Mouse (Mus musculus) ES-E14 (cell line): ENCODE results near the gene Barhl2.

Experiments used
- CHD2 ChIP-seq: IDR thresholded peaks from 2 replicates; pipeline ENCODE4 v1.6.1; 2014; ENCODE audit warnings: mild to moderate bottlenecking, low read depth, low read length, inconsistent platforms
- HCFC1 ChIP-seq: IDR thresholded peaks from 2 replicates; pipeline ENCODE4 v1.6.1; 2012; ENCODE audit warnings: low read length, inconsistent platforms, borderline replicate concordance; ENCODE audit not compliant: insufficient read depth
- MAFK ChIP-seq: IDR thresholded peaks from 2 replicates; pipeline ENCODE4 v1.6.1; 2014; ENCODE audit warnings: mild to moderate bottlenecking, low read depth, low read length, inconsistent platforms; ENCODE audit not compliant: insufficient read depth
- ZC3H11A ChIP-seq: IDR thresholded peaks from 2 replicates; pipeline ENCODE4 v1.6.1; 2012; ENCODE audit warnings: low read depth, mild to moderate bottlenecking, inconsistent platforms, low read length, borderline replicate concordance
- ZNF384 ChIP-seq: IDR thresholded peaks from 2 replicates; pipeline ENCODE4 v1.6.1; 2012; ENCODE audit warnings: low read depth, low read length, inconsistent platforms

DNA sequence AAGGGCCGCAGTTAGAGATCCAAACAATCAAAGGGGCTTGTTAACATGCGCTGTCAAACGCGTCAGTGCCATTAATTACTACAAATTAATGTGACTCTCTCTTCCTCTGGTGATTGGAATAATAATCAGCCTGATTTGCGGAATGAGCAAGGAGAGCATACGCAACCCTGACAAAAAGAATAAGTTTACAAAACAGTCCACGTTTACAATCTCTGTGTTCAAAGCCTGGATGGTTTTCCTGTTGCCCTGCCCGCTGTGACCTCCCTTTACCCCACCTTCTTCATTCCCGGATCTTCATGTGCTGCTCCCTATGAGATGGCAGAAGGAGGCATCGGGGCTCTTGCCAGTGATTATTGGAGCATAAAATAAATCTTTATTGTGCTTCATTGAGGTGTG, 14.1 kb upstream of the Barhl2 start:
- TF ChIP-seq ZC3H11A (no peak), ZNF384 (no peak), HCFC1 (no peak), MAFK (no peak), CHD2 (no peak)
